Mouse (Mus musculus) spleen, postnatal 36 days (tissue): ENCODE data around the gene Myrf.

ENCODE experiments used
- DNase-seq, 2 experiments: peaks; one replicate each; pipeline ENCODE4 v3.0.0; 2022; ENCODE audit warnings: low spot score in 2 of 2, mixed read lengths in 1 of 2

Myrf gene

DNA sequence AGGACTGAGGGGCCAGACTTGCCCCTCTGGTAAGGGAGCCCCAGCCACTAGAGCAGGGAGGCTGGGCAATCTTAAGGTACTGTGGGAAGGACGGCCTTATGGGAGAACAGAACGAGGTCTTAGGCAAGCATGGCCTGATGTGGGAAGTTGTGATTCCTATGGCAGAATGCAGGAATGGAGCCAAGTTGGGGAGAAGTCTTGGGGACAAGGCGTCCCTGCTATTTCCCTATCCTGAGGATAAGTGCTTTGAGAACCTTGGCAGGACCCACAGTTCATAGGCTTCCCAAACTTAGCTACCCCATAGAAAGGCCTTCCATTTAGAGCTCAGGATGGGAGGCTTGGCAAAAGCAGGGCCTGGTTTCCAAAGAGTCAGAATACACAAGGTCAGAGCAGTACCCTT lies 31.7 kb downstream of the Myrf start:
- no peak for DNase-seq

DNA sequence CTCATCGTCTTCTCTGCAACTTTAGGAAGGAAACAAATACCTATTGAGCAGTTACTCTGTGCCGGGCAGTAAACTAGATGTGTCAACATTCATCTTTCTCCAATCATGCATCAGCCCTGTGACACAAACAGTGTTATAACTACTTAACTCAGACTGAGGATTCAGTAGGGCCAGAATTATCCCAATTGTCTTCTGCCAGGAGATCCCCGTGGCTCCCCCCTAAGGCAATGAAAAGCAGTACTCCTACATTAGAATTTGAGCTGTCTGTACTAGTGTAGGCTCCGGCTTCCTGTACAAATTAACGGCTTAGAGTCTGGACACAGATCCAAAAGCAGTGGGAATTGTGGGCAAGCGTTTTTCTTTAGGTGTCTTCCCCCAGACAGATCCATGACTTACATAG lies 35.5 kb downstream of the Myrf start:
- DNase-seq = no peak

DNA sequence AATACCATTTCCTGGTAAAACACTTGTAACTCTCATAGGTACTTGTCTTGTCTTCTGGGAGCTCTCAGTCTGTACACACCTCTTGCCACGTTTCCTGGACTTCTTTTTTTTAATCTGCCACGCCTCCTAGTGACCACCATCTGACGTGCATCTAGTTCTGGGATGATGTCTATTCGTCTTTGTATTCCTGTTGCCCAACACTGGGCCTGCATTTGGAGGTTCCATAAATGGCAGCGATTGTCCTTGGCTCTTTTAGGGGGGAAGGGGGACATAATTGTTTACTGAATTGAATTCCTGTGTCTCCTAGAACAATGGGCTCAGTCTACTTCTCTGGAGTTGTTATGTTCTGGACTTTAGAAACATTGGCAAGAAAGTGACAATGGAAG lies 35.9 kb downstream of the Myrf start:
- DNase-seq = peak; percentile 29 to 61

DNA sequence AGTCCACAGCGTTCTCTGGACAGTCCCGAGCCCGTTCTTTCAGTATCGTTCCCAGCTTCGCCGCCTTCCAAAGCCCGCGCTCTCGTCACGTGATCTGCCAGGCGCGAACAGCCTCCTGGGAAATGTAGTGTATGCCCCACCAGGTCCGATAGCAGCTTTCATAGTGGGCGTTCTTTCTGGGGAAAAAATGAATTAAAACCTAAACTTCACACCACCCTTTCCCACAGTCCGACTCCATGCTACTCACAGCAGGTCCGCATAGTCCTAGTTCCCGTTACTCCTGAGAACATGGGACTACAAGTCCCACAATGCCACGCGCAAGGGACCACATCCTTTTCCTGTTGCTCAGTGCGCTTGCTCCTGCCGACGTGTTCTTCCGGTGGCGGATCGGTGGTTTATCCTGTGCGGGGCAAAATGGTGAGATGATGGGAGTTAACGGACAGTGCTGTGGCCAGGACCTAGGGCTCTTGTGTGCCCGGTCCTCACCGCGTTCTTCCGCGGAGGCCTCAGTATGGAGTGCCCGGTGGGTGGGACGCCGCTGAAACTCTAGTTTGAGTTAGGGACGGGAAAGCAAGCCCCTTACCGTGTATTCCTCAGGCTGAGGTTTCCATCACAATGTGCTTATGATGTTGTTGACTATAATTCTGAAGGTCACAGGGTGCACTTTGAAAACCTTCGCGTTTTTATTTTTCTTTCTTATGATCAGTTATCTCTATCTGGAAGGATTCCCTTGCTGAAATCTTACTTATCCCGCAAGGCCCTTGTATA lies 36.5 kb downstream of the Myrf start, which contains the start of the genes Tmem258 and Fen1:
Tmem258 (plus strand) TSS at position 167 of the 768 bp plus-strand sequence.
Fen1 (minus strand) TSS at position 322 of the 768 bp plus-strand sequence.
- peak; percentile 85 to 90 for DNase-seq

DNA sequence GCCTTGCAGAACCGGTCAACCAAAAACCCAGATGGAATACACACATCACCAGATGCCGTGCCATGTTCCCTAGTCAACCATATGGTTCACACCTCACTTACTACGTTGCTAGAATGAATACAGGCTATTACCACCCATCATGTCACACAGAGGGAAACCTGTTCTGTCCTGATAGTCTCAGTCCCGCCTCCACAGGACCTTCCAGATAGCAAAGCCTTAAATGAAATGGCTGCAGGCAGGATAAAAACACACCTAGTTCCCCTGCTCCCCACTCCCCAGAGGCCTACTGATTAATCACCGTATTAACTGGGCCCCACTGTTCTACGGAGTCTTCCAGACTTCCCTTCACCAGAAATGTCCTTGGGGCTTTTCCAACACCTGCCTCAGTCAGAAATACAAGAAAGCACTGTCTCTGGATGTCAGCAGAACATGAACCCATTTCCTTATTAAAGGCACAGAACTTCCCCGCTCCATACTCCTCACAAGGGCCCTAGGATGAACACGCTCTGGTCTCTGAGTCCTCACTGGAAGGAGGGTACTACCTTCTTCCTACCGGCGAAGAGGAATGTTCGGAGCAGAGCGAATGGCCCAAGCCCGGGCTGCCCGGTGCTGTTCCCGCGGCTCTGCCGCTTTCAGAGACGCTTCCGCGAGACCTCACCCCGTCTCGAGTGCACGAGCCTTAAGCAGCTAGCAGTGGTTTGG lies 37.3 kb downstream of the Myrf start:
- DNase-seq = peak; percentile 30 to 65

GRCm38 (mm10) chr19:10198723-10199122 lies 41.8 kb downstream of the Myrf start:
- peak; percentile 60 to 68 for DNase-seq

DNA sequence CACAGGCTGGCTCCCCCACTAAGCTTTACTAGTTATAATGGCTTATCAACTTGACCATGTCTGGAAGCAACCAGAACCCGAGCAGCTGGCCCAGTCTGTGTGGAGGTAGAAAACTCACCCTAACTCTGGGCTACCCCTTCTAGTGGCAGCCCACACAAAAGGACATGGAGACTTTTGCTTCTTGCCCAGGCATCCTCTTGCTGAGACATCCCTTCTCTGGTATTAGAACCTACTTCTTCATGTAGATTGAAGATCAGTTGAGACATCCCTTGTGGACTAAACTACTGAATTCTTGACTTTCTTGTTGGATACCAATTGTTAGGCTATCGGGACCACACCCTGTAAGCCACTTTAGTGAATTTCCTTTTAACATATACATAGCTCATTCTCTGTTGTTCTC lies 42.3 kb downstream of the Myrf start:
- no peak for DNase-seq

DNA sequence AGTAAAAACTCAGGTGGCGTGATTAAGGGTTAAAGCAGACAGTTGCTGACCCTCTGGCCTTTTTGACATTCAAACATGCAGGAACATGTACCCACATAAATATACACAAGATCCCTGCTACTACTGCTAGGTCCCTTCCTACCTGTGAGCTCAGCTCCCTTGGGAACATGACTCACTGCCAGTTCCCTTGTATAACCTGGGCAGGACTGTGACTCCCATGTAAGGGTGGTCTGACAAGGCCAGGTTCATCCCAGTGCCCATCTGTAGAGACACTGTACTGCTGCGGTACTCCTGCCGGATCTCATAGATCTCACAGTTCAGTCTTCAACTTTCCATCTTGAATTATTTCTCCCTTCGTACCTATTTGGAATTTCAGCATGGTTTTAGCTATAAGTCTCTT lies 43.4 kb downstream of the Myrf start:
- DNase-seq = no peak

GRCm38 (mm10) chr19:10195252-10195651 lies 45.3 kb downstream of the Myrf start:
- no peak for DNase-seq

GRCm38 (mm10) chr19:10194337-10194736 lies 46.2 kb downstream of the Myrf start:
- DNase-seq = no peak

DNA sequence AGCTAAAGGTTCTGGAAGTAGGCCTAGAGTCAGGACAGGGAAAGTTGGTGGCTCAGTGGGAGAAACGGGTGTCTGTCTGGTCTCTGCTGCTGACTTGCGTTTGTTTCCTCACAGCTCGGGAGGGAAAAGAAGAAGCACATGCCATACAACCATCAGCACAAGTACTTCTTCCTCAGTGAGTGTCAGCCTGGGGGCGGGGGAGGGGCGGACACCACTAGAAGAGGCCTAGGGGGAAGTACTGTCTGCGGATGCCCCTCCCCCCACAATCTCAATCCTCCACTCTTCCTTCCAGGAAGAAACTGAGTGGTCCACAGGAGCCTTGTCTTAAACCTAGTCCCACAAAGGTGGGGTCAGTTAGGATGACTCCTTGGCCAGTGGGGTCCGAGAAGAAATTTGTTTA lies 49.2 kb downstream of the Myrf start:
- peak in 1 of 2 experiments; percentile 31 for DNase-seq

- peak; percentile 32 to 58 for DNase-seq
Observed at GRCm38 (mm10) chr19:10190796-10191195, 49.8 kb downstream of the Myrf start.

GRCm38 (mm10) chr19:10189940-10190339 lies 50.6 kb downstream of the Myrf start:
- no peak for DNase-seq

DNA sequence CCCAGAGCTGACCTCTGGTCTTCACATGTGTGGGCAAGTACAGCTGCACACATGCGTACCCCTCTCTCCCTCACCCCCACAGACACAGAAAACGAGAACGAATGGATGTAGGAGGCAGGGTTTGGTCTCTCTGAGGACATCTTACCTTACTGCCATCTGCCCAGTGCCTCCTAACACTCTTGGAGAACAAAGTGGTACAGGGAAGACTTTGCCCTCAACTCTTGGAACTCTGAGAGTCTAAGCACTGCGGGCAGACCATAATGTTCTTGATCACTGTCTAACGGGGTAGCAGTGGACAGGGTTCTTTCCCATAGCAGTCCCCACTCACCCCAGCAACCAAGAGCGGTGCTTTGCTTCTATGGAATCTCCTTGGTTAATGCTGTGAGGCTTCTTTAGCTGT lies 51.5 kb downstream of the Myrf start:
- DNase-seq = no peak

GRCm38 (mm10) chr19:10188281-10188811 lies 52.2 kb downstream of the Myrf start:
- DNase-seq = no peak

- DNase-seq = no peak
Observed at GRCm38 (mm10) chr19:10186569-10186968, 54.0 kb downstream of the Myrf start.

GRCm38 (mm10) chr19:10185876-10186275 lies 54.7 kb downstream of the Myrf start:
- no peak for DNase-seq

GRCm38 (mm10) chr19:10184096-10184495 lies 56.5 kb downstream of the Myrf start:
- DNase-seq = no peak

DNA sequence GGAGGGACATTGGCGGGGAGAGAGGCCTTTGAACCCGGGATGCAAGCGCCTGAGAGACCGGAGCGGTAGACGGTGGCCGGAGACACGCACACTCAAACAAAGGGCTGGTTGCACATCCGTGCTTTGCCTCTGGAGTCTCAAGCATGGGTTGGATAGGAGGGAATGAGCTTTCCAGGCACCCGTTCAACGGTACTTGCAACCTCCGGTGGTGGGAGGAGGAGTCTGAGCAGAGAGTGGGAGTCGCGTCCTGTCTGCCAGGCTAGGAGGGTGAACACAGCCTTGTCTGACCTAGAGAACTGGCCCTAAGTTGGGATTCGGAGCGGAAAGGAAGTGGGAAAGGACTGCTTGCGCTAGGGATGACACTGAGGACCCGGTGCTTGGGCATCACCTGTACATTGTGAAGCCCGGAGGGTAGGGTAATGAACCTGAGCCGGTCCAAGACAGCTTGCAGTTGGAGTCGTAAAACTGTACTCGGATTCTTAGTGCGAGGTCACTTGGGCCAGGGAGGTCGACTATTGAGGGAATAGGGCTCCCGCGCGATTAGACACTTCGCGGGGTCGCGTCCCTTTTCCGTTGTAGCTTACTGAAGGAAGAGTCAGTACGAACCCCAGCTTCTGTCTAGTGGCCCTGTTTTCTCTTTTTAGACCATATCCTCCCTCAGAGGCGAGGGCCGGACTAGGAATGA lies 57.1 kb downstream of the Myrf start:
- DNase-seq = peak; percentile 24 to 45

DNA sequence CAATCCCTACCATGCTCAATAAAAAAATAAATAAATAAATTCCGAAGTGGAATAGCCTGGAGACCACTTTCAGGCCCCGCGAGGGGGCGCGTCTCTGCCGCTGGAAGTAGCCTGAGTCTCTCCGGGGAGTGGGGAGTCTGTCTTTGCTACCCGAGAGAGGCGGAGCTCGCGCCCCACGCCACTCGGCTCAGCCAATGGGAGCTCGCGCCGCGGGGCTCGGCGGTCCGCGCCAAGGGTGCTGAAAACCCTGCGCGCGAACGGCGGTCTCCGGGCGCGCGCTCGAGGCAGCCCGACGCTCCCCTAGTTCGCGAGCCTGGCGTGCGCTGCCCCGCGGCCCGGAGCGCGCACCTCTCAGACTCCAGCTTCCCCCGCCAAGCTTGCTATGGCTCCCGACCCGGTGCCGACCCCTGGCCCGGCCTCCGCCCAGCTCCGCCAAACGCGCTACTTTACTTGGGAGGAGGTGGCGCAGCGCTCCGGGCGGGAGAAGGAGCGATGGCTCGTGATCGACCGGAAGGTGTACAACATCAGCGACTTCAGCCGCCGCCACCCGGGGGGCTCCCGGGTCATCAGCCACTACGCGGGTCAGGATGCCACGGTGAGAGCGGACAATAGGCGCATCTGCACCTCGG lies 57.8 kb downstream of the Myrf start, which contains the start of gene Fads1:
Fads1 (plus strand) TSS at position 219 of the 629 bp plus-strand sequence.
- DNase-seq = peak; percentile 86 to 87

- DNase-seq = no peak
Observed at GRCm38 (mm10) chr19:10182142-10182541, 58.4 kb downstream of the Myrf start.

DNA sequence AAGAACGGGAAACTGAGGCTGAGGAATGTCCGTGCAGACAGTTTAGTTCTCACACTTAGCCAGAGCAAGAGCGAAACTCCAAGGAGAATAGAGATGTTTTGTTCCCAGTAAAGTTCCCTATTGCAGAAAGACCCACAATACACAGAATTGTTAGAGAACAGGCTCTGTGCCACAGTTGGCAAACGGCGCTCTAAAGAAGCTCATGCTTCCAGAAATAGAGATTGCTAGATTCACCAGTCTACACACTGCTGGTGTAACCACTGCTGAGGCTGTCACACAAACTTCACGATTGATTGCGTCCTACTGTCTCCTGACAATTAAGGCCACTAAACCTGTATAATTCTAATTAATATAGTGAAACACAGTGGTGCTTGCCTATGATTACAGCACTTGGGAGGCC lies 59.3 kb downstream of the Myrf start:
- DNase-seq = no peak
